Mouse (Mus musculus): Measurements from ENCODE around the gene Sdk1. TPM values are rescaled to one million over a fixed set of nuclear protein-coding genes. Genes with fewer than 3 reads are reported as not detected.

Gene Sdk1
- total RNA-seq, 2 experiments from 2014 or later, result 14.0 to 15.4 TPM

DNA sequence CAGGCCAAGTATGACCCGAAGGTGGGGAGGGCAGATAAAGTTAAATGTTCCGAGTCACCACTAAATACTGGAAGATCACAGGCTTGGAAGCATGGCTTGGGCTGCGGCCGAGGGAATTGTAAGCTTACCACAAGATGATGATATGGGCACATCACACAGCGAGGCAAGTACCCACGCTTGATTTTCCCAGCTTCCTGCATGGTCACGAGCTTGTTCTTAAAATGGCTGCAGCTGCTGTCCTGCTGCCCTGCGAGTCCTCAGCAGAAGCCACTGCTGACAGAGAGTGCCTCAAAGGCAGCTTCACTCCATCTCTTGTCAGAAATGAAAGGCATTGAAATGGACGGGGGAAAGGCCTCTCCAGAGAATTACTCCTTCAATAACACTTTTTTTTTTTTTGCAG, 697.7 kb downstream of the Sdk1 start:
- DNase-seq (ENCODE audit: low spot score in 2 of 2), result peak in 1 of 2 experiments; percentile 16
- intact Hi-C loops (cut with DNase I), result no loop called here

DNA sequence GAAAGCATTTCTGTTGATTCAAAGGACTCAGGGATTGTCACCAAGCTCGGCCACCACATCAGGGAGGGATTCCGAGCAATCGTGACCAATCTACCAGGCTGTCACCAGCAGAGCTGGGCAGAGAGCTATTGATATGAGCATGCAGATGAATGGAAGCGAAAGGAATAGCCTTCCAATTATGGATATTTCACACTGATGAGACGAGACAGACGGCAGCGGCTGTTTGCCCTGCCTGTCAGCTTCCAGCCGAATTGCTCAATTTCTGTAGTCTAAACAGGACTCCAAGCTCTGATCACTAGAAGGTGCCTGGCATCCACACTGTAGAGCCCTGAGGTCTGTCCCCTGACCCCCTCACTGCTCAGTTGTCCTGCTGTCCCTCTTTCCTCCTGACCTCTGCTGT, 699.3 kb downstream of the Sdk1 start:
- DNase-seq (ENCODE audit: low spot score in 2 of 2), result no peak
- intact Hi-C loops (cut with DNase I), result no loop called here

DNA sequence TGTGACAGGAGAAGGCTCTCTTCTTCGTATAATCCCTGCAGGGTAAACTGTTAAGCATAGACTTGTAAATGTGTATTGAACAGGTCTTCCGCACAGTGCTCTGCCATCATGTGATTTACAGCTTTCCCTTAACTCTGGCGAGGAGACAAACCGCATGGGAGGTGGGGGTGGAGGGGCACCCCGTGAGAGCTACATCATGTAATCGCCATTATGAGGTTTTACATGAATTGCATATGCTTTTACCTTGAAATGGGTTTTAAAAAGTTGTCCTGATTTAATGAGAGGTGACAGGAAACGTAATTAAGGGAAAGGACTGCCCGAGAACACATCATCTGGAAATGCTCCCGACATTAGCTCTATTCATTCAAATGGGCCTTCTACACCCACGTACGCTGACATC, 709.5 kb downstream of the Sdk1 start:
- DNase-seq (ENCODE audit: low spot score in 2 of 2), result no peak
- intact Hi-C loops (cut with DNase I), result no loop called here

DNA sequence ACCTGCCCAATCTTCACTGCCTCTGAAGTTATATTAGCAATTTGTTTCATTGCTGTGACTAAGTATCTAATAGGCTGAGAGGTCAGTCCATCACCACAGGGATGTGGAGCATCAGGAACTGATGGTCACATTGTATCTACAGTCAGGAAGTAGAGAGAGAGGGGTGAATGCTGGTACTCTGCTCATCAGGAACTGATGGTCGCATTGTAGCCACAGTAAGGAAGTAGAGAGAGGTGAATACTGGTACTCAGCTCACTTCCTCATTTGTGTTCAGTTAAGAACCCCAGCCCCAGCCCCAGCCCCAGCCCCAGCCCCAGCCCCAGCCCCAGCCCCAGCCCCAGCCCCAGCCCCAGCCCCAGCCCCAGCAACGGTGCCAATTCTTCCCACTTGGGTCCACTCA, 711.0 kb downstream of the Sdk1 start:
- no peak for DNase-seq (ENCODE audit: low spot score in 2 of 2)
- intact Hi-C loops (cut with DNase I), result no loop called here

DNA sequence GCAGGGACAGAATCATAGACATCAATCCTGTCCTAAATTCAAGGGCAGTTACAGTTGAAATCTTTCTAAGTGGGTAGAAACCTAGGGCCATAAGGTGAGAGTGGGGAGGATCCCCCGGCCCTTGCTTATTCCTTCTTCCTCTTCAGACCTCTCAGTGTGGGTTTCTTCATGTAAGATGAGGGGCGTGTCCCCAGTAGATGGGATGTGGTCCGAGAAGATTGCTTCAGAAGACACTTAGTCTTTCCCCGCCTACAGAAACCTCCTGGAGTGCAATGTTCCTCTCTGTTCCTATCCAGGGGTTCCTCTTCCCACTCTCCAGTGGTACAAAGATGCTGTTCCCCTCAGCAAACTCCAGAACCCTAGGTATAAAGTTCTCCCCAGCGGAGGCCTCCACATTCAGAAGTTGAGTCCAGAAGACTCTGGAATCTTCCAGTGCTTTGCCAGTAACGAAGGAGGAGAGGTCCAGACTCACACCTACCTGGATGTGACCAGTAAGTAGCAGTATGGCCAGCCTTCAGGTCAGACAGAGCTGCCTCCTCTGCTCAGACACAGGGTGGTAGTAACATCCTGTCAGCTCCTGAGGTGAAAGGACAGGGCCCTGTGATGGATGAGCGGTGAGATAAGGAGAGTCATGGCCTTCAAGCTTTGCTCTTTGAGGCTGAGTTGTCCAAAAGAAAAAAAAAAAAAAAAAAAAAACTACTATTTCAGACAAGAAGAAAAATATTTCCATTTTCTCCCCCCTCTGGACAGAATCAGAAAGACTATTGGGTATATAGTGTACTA, 711.6 kb downstream of the Sdk1 start:
- intact Hi-C loops (cut with DNase I), result no loop called here
- DNase-seq (ENCODE audit: low spot score in 2 of 2), result no peak

DNA sequence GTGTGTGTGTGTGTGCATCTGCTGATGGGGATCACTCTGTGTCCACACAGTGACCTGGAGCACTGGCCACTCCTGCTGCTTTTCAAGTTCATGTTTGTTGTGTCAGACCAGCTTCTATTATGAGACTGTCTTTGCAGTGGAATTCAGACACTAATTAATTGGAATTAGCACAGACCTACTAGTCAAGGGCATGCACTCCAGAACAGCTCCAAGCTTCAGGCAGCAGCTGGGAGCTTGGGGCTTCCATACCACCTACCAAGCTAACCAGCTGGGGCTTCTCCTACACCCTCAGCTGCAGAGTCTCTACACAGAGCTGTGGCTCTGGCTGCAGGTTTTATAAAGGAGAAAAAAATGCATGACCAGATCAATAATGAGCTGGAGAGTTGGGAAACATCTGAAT, 729.8 kb downstream of the Sdk1 start:
- intact Hi-C loops (cut with DNase I), result no loop called here

DNA sequence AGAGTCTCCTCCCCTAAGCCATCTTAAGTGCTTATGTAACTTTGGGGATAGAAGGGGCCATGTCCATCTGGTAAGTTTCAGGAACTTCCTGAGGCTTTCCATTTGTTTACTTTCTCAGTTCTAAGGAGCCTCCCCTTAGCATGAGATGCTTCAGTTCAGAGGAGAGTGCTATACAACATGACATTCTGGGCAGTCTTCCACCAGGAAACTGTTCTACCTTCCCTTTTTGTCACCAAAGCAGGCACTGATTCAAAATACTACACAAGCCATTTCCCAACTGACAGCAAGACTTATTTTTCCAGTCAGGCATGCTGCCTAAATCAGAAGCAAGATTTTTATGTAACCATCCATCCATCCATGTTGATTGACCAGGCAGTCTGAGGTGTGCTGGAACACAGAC, 738.2 kb downstream of the Sdk1 start:
- no peak for DNase-seq (ENCODE audit: low spot score in 2 of 2)
- intact Hi-C loops (cut with DNase I), result no loop called here

More for the DNA sequence above, 729.8 kb downstream of the Sdk1 start:
- no peak for DNase-seq (ENCODE audit: low spot score in 2 of 2)

DNA sequence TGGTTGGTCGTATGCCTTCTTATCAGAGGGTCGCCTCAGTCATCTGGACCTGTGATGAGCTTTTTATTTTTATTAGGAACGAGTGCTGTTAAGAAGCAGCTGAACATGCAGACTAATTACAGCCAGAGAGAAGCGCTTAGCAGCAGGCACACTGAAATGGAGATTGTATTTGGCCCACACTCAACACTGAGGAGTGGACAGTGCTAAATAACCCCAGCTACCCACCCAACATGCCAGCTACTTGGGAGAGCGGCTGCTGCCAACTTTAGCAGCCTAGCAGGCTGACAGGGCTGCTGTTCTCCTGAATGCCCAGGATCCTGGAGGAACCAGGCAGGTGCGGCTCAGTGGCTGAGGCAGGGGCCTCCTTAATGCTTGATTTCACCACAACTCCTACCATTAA, 739.5 kb downstream of the Sdk1 start:
- intact Hi-C loops (cut with DNase I), result loop anchor here (10.0 kb wide), 1 partner anchor 344 kb away; no protein-coding TSS in a partner anchor
- no peak for DNase-seq (ENCODE audit: low spot score in 2 of 2)

DNA sequence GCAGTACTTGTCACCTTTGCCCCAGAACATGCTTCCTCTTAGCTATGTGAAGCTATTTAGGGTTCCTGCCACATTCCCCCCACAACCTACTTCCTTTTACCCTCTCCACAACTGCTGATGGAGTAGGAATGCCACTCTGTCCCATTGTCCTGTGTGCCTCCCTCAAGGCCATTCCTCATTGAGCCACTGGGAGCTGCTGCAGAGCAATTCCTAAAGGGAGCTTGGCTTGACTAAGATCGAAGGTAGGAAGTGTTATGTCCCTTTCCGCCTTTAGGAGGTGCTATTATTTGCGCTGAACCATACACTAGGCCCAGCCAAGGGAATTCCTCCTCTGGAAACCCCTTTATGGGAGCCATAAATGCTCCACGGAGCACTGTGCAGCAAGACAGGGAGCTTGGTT, 743.0 kb downstream of the Sdk1 start:
- DNase-seq (ENCODE audit: low spot score in 2 of 2), result no peak
- intact Hi-C loops (cut with DNase I), result loop anchor here (10.0 kb wide), 1 partner anchor 340 kb away; no protein-coding TSS in a partner anchor

DNA sequence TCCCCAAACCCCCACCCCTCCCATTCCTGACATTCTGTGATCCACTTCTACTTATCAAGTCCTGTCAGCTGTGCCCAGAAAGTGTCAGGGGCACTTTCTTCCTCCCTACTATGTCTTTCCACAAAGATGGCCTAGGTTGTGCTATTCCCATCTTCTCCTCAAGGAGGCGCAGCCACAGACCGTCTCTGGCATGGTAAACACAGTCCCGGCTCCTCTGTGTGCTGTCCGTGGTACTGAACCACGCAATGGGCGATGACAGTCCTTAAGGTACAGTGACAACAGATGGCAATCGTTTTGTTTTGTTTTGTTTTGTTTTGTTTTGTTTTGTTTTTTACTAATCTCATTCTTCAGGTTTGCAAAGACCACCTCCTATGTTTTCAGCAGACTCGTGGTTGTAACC, 743.7 kb downstream of the Sdk1 start:
- DNase-seq (ENCODE audit: low spot score in 2 of 2), result peak; percentile 48 to 56
- intact Hi-C loops (cut with DNase I), result loop anchor here (10.0 kb wide), 1 partner anchor 340 kb away; no protein-coding TSS in a partner anchor

DNA sequence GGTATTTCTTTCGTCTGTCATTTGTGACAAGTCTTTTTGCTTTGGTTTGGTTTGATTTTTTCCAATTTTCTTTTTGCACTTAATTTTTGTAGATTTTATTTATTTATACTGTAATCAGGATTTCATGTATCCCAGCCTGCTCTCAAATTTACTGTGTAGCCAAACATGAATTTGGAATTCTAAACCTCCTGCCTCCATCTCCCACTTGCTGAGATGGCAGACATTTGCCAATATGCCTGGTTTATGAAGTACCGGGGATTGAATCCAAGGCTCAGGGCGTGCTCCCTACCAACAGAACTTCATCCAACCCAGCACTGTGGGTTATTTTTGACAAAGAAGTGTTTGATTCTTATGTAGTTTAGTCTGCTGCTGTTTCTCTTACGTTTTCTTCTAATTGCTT, 744.3 kb downstream of the Sdk1 start:
- DNase-seq (ENCODE audit: low spot score in 2 of 2), result no peak

DNA sequence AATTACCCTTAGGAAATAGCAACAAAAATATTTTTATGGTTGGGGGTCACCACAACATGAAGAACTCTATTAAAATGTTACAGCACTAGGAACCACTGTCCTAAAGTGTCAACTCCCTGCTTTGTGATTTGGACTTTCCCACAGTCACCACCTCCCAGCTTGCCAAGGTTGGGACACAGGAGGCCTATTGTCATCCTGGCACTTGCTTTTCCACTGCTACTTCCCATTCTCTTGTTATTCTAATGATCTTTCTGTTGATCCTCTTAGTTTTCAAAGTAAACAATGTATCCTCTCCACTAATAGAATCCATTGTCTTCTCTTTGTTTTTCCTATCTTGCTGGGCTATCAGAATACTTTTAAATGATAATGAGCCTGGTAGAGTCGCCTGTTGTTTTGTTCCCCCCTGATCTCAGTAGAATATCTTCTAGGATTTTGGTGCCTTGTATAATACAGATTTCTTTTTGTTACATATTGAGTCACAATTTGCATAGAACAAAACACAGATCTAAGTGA, 746.1 kb downstream of the Sdk1 start:
- intact Hi-C loops (cut with DNase I), result loop anchor here (10.0 kb wide), 1 partner anchor 337 kb away; no protein-coding TSS in a partner anchor
- no peak for DNase-seq (ENCODE audit: low spot score in 2 of 2)

More for the DNA sequence above, 744.3 kb downstream of the Sdk1 start:
- intact Hi-C loops (cut with DNase I), result loop anchor here (10.0 kb wide), 1 partner anchor 339 kb away; no protein-coding TSS in a partner anchor

DNA sequence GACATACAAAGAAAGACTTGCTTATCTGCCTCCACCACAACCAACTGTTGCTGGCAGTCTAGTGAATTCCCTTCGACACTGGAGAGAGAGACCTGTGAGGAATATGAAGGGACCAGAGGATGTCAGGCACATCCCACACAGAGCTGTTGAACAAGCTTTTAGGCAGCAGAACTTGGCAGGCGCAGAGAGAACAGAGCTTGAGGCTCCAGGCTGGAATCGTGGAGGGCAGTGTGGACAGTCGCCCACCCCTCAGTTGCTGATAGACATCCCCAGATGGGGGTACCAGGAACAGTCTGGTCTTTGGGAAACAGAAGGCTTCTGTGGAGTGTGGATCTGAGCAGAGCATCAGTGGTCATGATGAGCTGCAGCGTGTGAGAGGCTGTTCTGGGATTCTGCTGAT, 747.4 kb downstream of the Sdk1 start:
- intact Hi-C loops (cut with DNase I), result loop anchor here (10.0 kb wide), 1 partner anchor 336 kb away; no protein-coding TSS in a partner anchor

DNA sequence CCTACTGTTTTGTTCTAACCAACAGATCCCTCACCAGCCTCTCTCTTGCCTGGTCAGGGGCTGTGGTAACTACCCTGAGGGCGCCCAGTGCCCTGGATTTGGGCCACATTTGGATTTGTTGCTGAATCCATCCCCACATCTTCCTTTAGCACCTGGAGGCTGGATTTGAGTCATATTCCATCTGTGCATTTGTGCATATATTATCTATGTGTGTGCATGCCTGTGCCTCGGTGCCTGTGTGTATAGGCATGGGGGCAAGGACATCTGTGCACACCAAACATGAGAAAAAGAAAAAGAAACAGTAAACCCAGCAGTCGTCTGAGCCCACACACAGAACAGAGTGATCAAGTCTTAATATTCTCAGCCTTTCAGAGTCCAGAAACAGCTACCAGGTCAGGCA, 752.9 kb downstream of the Sdk1 start:
- no peak for DNase-seq (ENCODE audit: low spot score in 2 of 2)
- intact Hi-C loops (cut with DNase I), result no loop called here

More for the DNA sequence above, 747.4 kb downstream of the Sdk1 start:
- peak in 1 of 2 experiments; percentile 54 for DNase-seq (ENCODE audit: low spot score in 2 of 2)

DNA sequence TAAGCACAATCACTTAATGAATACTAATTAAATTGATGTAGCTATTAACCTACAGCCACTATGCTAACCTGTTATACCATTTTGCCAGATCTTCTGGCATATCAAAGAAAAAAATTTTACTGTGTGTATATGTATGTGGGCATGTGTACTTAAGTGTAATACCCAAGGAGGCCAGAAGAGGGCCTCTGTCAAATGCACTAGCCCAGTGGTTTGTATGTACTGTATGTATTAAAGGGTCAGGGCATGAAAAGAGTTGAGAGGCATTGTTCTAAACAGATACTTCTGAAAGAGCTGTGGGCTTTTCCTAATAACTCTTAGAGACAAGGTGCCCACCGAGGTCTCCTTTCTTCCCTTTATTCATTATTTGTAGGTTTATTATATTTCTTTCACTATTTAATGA, 759.0 kb downstream of the Sdk1 start:
- no peak for DNase-seq (ENCODE audit: low spot score in 2 of 2)
- intact Hi-C loops (cut with DNase I), result no loop called here

DNA sequence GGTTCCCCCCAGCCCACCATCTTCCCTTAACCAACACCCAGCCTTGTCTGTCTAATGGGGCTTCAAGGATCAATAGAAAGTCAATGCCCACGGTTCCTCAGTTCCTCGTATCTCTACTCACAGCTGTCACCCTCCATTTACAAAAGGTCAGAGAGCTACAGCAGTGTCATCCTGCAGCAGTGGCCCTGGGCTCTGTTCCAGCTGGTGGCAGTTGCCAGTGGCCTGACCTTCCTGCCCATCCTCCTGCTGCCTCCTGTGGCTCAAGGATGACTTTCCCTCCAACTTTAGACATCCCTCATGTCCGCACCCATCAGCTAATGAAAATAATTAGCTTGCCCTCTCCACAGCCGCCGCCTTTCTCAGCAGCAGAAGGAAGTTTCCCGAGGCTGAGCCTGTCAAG, 759.8 kb downstream of the Sdk1 start:
- intact Hi-C loops (cut with DNase I), result no loop called here
- DNase-seq (ENCODE audit: low spot score in 2 of 2), result no peak

DNA sequence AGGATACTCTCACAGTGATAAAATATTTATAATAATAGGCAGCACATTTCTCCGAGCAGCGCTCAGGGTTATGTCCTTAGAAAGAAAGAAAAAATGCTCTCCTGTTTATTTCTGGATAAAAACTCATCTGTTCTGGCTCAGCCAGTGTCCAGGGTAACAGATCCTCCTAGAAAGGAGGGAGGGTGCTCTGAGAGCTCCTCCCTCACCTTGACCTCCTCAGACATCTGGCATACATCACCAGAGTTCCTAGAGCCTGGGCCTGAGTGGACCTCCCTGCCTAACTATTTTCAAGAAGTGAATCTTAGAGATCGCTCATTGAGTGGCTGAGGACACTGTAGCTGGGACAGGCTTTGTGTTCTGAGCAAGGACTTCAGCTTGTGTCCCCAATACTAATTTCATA, 760.7 kb downstream of the Sdk1 start:
- no peak for DNase-seq (ENCODE audit: low spot score in 2 of 2)
- intact Hi-C loops (cut with DNase I), result no loop called here

DNA sequence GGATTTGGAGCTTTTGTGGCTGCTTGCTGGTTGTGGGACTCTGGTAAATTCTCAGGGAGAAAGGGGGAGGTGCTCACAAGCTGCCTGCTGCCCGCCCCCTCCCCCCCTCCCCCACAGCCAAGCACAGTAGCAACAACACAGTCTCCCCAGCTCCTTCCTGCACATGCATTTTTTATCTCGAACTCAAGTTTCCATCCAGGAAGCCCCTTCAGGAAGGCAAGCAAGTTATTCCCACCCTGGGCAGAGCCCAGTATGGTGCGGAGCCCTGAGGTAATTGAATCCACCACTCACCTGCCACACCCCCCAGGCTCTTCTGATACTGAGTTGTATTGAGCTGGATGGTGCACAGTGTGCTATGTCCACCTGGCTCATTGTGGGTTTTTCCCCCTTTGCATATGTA, 768.9 kb downstream of the Sdk1 start:
- DNase-seq (ENCODE audit: low spot score in 2 of 2), result no peak
- intact Hi-C loops (cut with DNase I), result no loop called here

DNA sequence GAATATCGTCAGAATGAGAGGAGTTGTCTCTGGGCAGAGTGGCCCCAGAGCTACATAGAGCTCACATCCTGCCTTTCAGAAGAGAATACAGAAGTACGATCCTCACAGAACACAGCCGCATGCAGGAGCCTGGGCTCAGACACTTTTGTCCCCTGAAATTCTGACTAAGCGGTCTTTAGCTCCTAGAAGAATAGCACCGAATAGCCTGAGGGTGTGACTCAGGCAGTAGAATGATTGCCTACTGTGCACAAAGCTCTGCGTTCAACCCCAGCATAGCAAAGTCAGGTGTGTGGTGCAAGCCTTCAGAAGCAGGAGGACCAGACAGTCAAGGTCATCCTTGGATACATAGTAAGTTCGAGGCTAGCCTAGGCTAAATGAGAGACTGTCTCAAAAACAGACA, 775.7 kb downstream of the Sdk1 start:
- DNase-seq (ENCODE audit: low spot score in 2 of 2), result no peak
- intact Hi-C loops (cut with DNase I), result no loop called here

DNA sequence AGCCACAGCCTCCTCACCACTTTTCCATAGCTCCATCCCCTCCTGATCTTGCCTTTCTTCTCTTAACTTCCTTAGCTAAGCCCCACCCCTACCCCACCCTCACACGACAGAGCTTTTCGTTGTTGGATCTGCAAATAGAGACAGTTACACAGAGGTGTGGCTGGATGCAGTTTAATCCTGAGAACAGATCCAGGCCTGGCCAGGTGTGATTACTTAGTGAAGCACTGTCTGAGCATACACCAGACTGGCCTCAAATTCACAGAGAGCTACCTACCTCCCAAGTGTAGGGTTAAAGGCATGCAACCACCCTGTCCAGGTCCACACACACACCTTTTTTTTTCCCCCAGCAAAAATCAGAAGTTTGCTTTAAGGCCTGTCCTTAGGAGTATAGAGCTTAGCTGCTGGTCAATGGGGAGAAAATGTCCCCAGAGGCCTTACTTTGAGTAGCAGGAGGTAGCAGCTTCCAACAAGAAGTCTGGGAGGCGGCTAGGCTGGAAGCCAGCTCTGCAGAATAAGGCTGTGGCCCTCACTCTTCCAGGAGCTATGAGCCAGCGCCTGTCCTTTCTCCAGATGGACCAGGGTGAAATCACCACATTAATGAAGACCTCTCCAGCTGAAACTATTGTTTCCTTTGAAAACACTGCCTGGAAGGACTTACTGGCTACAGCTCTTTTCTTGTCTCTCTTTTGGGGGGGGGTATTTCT, 781.7 kb downstream of the Sdk1 start:
- DNase-seq (ENCODE audit: low spot score in 2 of 2), result no peak
- intact Hi-C loops (cut with DNase I), result no loop called here
